Mouse (Mus musculus) layer of hippocampus, adult 8-10 months (tissue): ENCODE measurements at regions not wholly inside any gene's neighbourhood (a gene's known extent, or its start where the extent isn't known, plus 50 kb on each side); places are given as distances from the start of the nearest gene placed in this dataset.

ENCODE experiments used
- DNase-seq, 2 experiments: peaks; one replicate each; pipeline ENCODE4 v3.0.0; 2022; ENCODE audit warnings: low spot score in 2 of 2

- no peak for DNase-seq
These were observed 702.2 kb upstream of the Tyrp1 start for GRCm38 (mm10) chr4:80131623-80132301.

DNA sequence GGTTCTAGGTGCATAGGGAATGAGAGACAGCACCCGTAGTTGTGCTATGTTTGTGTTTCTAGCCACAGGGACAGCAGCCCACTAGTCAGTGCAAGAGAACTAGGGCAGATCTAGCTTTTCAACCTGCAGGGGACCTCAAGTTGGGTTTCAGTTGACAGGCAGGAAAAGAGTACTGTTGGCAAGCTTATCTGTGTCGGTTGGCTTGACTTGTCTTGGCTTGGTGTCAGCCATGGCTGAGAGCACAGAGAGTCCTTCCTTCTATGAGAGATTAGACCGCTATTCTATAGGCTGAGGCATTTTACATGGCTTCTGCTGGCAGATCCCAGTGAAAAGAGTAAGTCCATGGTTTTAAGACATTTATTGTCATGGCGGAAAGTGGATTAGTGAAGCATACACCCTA, 693.7 kb upstream of the Tyrp1 start:
- no peak for DNase-seq

- no peak for DNase-seq
These were observed 674.1 kb upstream of the Tyrp1 start for GRCm38 (mm10) chr4:80159842-80160241.

DNA sequence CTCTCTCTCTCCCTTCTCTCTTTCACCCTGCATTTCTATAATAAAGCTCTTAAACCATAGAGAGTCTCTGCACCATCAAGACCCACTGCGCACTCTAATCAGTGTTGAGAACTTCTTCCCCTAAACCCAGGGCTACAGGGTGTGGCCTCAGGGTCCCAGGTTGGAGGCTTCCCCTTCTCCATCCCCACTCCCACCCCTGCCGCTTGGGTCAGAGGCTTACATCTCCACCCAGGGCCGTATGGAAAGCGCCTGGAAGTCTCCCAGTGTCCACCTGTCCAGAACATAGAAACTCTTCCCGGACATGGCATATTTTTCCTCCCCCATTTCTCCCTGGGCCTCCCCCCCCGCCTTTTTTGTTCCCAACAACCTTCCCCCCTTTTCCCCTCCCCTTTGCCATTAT, 660.7 kb upstream of the Tyrp1 start:
- no peak for DNase-seq

GRCm38 (mm10) chr4:80202223-80202622, 631.7 kb upstream of the Tyrp1 start:
- peak in 1 of 2 experiments; percentile 11 for DNase-seq

- peak; percentile 13 to 17 for DNase-seq
These were observed 630.0 kb upstream of the Tyrp1 start for GRCm38 (mm10) chr4:80203916-80204315.

DNA sequence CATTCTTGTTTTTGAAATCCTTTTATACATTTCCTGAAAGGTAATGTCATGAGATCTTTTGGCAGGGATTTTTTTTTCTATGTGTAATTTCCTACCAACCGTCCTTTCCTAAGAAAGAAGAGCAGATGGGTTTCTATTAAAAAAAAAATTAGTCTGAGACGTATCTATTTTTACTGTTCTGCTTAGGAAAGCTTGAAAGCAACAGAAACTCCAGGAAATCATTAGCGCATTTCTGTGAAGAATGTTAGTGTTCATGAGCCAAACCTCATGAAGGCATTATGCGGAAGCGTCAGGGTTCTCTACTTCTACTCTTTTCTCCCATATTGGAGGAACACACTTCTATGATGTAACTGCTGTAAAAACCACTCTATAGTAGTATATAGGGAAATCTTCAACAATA, 629.5 kb upstream of the Tyrp1 start:
- no peak for DNase-seq
